Mouse (Mus musculus) gastrocnemius, postnatal 25 days (tissue): Measurements from ENCODE around the gene Map4k4. TPM values are rescaled to one million over a fixed set of nuclear protein-coding genes. Genes with fewer than 3 reads are reported as not detected.

Experiments
- DNase-seq: peaks from one replicate; pipeline ENCODE4 v3.0.0; 2022
- total RNA-seq, 2 experiments: library from RNA; stranded (reverse); gene quantifications; 1 replicate in 1 of 2; 2 replicates in 1 of 2; pipeline ENCODE4 v1.2.3; 2021

The Map4k4 gene
- total RNA-seq, 2 experiments from 2014 or later = 32.6 to 36.0 TPM

- DNase-seq = no peak
Observed at GRCm38 (mm10) chr1:39963821-39964220, 63.1 kb downstream of the Map4k4 start.

DNA sequence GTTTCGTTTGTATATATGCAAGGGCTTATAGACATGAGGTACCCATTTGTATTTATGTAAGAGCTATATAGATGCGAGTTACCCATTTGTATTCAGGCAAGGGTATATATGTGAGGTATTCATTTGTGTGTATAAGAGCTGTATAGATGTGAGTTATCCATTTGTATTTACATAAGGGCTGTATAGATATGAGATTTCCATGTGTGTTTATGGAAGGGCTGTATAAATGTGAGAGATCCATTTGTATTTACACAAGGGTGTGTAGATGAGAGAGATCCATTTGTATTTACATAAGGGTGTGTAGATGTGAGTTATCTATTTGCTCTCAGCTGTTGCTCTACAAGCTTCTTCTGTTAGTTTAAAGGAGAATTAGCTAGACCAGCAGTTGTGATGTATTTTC lies 63.7 kb downstream of the Map4k4 start:
- no peak for DNase-seq

- DNase-seq = no peak
Observed at GRCm38 (mm10) chr1:39965461-39965860, 64.7 kb downstream of the Map4k4 start.

DNA sequence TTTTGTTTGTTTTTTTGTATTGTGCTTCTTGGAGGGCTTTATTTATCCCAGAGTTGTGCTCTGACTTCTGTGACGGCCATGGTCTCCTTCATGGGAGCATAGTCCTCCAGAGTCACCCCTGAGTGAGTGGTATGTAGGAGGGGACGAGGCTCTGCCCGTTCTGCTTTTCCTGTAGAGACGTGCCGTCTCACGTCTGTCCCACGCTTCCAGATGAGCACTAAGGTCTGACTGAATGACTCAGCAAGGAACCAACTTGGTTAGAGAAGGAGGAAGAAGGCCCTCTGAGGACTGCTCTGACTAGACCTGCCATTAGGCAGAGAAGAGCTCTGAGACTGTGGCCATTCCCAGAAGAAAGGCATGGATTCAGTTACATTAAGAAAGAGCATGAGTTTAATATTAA lies 68.3 kb downstream of the Map4k4 start:
- DNase-seq = no peak

DNA sequence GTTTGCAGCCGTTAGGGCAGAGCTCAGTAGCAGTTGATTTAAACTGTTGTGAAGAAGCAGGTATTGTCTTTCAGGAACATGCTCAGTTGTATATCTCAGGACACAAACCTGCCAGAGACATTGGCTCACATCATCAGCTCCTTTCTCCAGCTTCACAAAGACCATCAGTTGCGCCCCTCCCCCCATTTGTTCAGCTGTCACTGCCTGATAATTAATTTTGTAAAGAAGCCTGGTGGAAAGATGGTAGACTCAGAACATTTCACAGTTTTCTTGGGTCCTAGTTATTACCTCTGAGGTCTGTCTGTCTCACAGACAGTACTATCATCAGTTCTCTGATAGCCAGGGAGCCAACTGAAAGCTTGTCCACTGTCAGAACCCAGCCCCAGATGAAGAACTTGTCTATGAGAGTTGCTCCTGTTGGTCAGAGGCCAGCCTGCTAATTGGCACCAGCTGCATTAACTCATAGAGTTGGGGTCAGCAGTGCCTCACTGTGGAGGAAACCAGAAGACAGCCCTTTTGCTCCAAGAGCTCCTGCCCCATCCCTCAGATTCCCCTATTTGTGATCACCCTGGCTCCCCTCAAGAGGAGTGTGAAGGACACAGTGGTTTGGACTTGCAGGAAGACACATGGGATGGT lies 69.2 kb downstream of the Map4k4 start:
- no peak for DNase-seq

DNA sequence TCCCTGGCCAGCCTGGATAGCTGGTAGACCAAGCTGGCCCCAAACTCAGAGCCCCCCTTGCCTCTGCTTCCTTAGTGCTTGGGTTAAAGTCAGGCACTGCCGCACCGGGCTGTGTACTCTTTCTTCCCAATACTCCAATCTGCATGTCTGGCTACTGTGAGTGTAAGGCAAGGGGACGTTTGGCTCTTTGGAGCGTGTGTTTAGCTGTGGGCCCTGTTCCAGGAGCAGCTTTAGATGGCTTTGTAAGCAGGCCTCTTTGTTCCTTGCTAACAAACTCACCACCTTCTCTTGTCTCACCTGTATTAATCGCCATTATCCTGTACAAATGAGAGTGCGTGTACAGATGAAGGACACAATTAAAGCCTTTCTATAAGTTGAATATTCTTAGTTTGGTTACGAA lies 71.7 kb downstream of the Map4k4 start:
- DNase-seq = no peak

- DNase-seq = no peak
Observed at GRCm38 (mm10) chr1:39973911-39974310, 73.2 kb downstream of the Map4k4 start.

- DNase-seq = no peak
Observed at GRCm38 (mm10) chr1:39975005-39975404, 74.3 kb downstream of the Map4k4 start.

DNA sequence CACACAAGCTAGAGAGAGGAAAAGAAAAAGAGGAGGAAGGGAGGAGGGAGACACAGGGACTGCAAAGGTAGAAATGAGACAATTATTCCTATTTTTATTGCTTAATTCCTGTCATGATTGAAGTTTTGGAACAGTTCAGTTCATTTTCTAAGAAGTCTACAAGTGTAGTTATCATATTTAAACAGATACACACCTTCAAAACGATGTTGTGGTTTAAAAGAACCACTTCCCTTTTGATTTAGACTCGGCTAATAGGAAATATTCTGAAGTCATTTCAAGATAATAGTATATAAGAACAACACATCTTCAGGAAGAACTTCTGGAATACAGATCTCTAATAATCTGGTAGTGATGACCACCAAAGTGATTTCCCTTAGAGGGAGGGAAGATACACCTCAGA lies 75.4 kb downstream of the Map4k4 start:
- no peak for DNase-seq

- DNase-seq = no peak
Observed at GRCm38 (mm10) chr1:39976847-39977744, 76.4 kb downstream of the Map4k4 start.

DNA sequence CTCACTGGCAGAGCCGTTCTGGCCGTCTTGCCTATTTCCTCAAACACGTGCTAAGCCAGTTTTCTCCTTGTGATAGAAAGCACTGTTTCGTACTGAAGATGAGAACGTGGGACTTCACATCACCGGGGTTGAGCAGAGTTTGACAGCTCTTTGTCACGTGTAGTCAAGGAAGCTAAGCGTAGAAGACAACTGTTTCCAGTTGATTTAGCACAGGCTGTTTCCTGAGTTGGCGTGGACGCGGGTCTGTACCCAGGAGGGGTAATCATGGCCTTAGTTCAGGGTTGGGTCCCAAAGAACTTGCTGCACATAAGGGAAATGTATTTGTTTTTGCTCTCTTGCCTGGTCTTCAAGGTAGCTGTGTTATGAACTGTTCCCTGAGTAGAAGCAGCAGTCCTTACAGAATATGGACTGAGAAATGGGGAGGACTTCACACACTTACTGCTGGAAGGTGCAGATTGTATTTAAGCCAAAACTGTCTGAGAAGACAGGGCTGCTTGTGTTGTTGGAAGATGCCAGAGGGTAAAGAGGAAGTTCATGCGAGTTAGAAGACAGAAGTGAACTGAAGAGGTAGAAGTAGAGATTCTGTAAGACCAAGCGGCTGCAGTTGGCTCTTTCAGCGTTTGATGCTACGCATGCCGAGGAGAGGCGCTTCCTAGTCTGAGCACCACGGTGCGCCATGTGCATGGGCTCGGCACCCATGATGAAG lies 78.2 kb downstream of the Map4k4 start:
- no peak for DNase-seq

- no peak for DNase-seq
Observed at GRCm38 (mm10) chr1:39980314-39981290, 79.9 kb downstream of the Map4k4 start.

GRCm38 (mm10) chr1:39981970-39982369 lies 81.3 kb downstream of the Map4k4 start:
- no peak for DNase-seq

GRCm38 (mm10) chr1:39982727-39983487 lies 82.2 kb downstream of the Map4k4 start:
- DNase-seq = no peak

- no peak for DNase-seq
Observed at GRCm38 (mm10) chr1:39984331-39984730, 83.6 kb downstream of the Map4k4 start.

- DNase-seq = no peak
Observed at GRCm38 (mm10) chr1:39986820-39987219, 86.1 kb downstream of the Map4k4 start.

DNA sequence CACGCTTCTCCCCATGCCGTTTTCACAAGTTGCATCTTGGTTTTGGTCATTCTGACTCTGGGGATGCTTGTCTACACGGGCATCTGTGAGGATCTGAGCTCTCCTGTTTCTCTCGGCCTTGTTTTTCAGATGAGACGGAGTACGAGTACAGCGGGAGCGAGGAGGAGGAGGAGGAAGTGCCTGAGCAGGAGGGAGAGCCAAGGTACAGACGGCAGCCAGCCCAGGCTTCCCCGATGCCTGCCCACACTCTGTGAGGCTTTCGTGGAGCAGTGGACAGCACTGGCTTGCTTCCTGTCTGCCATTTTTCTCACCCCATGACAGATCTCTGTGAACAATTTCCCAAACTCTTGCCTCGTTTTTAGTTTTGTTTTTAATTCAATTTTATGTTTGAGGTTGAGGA lies 88.1 kb downstream of the Map4k4 start:
- DNase-seq = no peak

DNA sequence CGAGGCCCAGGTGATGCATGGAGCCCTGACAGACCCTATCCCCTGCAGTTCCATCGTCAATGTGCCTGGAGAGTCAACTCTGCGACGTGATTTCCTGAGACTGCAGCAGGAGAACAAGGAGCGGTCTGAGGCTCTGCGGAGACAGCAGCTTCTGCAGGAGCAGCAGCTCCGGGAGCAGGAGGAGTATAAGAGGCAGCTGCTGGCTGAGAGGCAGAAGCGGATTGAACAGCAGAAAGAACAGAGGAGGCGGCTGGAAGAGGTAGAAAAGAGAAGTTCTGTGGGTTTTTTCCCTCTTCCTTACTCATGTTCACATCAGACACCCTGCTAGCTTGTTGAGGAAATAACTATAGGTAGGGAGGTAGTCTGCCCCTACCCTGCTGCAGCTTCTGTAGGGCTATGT lies 89.3 kb downstream of the Map4k4 start:
- no peak for DNase-seq

GRCm38 (mm10) chr1:39993921-39994320 lies 93.2 kb downstream of the Map4k4 start:
- no peak for DNase-seq

DNA sequence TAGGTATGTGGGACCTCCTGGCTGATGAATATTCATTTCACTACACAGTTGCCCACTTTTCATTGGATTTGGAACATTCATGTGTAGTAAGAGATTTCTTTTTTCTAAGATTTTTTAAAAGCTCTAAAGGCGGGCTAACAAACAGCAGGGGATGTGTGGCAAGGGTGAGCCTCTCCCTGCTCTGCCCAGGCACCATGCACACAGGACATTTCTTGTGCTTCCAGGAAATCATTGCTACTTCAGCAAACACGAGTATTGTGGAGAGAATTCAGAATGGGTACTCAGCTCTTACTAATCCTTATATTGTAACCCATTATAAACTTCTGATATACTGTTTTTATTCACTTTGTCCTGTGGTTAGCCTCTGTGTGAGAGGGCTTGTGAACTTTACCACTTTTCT lies 94.9 kb downstream of the Map4k4 start:
- DNase-seq = no peak

- no peak for DNase-seq
Observed at GRCm38 (mm10) chr1:40000476-40000875, 99.8 kb downstream of the Map4k4 start.
